Mouse (Mus musculus): Measurements from ENCODE around the gene Tbx2.

Gene Tbx2

GRCm38 (mm10) chr11:85886429-85886785 is 54.1 kb downstream of the Tbx2 start:
- no peak for DNase-seq (ENCODE audit: extremely low read depth, low read depth, low spot score)

GRCm38 (mm10) chr11:85887273-85887672 is 54.9 kb downstream of the Tbx2 start:
- DNase-seq (ENCODE audit: extremely low read depth, low read depth, low spot score): no peak

GRCm38 (mm10) chr11:85887801-85888450 is 55.6 kb downstream of the Tbx2 start:
- DNase-seq (ENCODE audit: extremely low read depth, low read depth, low spot score): no peak

GRCm38 (mm10) chr11:85888451-85888961 is 56.2 kb downstream of the Tbx2 start:
- DNase-seq (ENCODE audit: extremely low read depth, low read depth, low spot score): no peak

DNA sequence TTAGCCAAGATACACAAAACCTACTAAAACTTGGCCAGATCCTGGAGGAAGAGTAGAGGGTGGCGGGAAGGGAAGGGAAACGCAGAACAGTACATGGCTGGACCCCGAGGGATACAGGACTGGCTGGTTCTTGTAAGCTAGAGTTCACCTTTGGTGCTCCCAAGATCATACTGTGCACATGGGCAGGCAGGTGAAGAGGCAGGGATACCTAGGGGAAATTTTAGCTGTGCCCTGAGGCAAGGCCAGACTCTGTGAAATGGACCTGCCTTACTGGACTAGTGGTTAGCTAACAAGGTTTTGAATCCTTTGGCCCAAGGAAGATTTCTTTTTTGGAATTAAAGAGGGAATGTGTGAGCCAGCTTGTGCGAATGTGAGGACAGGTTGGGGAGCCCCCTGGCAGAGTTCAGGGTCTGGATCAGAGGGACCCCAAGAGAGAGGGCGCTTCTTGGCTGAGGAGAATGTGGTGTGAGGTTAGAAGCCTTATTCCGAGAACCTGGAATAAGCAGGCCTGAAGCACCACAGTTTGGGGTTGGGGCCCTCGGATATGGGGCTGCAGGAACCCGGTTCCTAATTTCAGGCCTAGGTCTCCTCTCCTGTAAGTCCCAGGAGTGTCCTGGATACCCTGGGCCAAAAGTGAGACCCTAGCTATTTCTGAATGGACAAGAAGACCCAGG is 56.8 kb downstream of the Tbx2 start:
- no peak for DNase-seq (ENCODE audit: extremely low read depth, low read depth, low spot score)

DNA sequence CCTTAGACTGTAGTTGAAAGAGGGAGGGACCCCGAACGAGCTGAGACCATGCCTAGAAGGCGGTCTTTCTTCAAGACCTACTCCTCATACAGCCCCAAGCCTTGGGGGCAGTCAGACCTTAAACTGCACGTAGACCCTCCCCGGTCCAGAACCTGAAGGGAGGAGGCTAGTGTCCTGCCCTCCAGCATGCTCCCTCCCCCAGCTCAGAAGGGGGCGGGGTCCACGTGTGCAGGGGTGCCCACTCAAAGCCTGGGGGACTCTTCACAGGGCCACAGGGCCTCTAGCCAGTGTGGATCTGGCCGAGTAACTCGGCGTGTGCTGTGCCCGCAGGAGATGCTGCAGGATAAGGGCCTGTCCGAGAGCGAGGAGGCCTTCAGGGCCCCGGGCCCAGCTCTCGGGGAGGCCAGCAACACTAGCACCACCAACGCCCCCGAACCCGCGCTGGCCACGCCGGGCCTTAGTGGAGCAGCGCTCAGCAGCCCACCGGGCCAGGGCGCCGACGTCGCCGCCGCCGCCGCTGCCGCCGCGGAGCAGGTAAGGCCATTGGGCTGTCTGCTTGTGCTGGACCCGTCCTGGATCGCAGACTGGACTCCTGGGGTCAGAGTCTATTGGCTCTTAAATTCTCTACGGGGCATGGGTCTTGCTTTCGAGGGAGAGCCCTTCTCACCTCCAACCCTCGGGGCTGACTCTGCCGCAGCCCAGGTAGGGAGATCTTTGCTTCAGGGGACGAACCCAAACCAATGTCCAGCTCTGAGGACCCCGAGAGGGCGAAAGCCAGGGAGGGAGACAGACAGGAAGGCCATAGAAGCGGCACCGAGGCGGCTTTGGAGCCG is 57.6 kb downstream of the Tbx2 start:
- DNase-seq (ENCODE audit: extremely low read depth, low read depth, low spot score): no peak

DNA sequence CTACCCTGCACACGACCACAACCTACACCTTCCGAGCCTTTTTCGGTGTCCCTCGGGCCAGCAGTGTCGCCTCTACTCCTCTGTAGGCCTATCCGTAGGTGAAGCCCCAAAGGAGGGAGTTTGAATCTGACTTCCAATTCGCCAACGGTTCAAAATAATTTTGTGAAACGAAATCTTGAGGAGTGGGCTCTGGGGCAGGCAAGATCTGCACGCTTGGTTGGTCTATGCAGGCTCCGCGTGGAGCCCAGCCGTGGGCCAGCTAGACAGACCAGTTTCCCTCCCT is 58.2 kb downstream of the Tbx2 start:
- DNase-seq (ENCODE audit: extremely low read depth, low read depth, low spot score): no peak

DNA sequence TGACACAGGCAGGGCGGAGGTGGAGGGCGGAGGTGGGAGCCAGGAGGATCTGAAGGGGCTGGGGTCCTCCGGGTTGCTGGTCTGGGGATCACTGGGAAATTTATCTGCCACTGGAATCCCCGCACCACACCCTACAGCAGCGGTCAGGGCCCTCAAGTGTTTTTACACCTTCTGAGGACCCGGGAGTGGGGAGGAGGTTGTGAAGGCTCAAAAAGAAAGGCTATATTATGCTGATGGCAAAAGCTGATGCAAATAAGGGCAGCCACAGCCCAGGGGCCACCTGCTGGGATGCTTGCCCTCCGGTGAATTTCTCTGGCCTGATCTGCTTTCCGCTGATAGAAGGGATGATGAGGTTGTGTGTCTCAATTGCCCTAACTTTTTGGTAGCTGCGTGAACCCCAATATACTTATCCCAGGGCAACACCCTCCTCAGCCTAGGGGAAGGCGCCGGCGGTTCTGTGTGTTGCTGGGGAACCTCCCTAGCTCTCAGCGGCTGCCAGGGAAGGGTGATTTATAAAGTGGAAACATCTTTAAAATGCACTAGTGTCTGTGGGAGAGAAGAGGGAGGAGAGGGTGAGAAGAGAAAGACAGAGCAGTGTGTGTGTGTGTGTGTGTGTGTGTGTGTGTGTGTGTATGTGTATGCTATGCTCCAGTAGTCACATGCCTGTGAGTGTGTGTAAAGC is 58.8 kb downstream of the Tbx2 start:
- no peak for DNase-seq (ENCODE audit: extremely low read depth, low read depth, low spot score)
